Mouse (Mus musculus) limb, embryonic 15.5 days (tissue): ENCODE results near the gene Sh2d1a. TPM values are rescaled to one million over a fixed set of nuclear protein-coding genes. Genes with fewer than 3 reads are reported as not detected.

Source experiments
- ATAC-seq: fragments of 200-750 bp; cut with Nextera tagmentation; 2 replicates; pipeline ENCODE4 v1.8.0; 2017; ENCODE audit warnings: low read depth, moderate TSS enrichment; ENCODE audit not compliant: insufficient number of reproducible peaks, low FRiP score, low TSS enrichment
- H3K27ac ChIP-seq: fragments of 300-500 bp; sonication (generic); 2 replicates; pipeline ENCODE4 v1.5.1; 2015; ENCODE audit warnings: moderate library complexity, mild to moderate bottlenecking, inconsistent platforms
- H3K27me3 ChIP-seq: fragments of 300-500 bp; sonication (generic); 2 replicates; pipeline ENCODE4 v1.6.1; 2015; ENCODE audit warnings: inconsistent platforms
- H3K36me3 ChIP-seq: fragments of 300-500 bp; sonication (generic); 2 replicates; pipeline ENCODE4 v1.6.1; 2015; ENCODE audit warnings: inconsistent platforms
- H3K4me1 ChIP-seq: fragments of 300-500 bp; sonication (generic); 2 replicates; pipeline ENCODE4 v1.6.1; 2015; ENCODE audit warnings: inconsistent platforms
- H3K4me2 ChIP-seq: fragments of 300-500 bp; sonication (generic); 2 replicates; pipeline ENCODE4 v1.6.1; 2015; ENCODE audit warnings: mild to moderate bottlenecking, inconsistent platforms
- H3K4me3 ChIP-seq: fragments of 300-500 bp; sonication (generic); 2 replicates; pipeline ENCODE4 v1.5.1; 2015; ENCODE audit warnings: mild to moderate bottlenecking, inconsistent platforms
- H3K9ac ChIP-seq: fragments of 300-500 bp; sonication (generic); 2 replicates; pipeline ENCODE4 v1.6.1; 2015; ENCODE audit warnings: inconsistent platforms
- H3K9me3 ChIP-seq: fragments of 300-500 bp; sonication (generic); 2 replicates; pipeline ENCODE4 v1.6.1; 2016; ENCODE audit warnings: inconsistent platforms
- WGBS: fragments of 180-500 bp; shearing (Covaris S2); methylation state at CpG from one replicate; pipeline ENCODE4 v1.1.7; 2015; 5-methylcytosine and 5-hydroxymethylcytosine counted together
- polyA plus RNA-seq: library from polyadenylated mRNA; unstranded; fragments of >200 nt; fragmentation: Nextera tagmentation; extraction: Ambion mirVana; gene quantifications from 2 replicates; pipeline ENCODE4 v1.2.1, GENCODE M21; 2015

Sh2d1a gene
- 0.46 and 1.4 TPM in 2 replicates for polyA plus RNA-seq

DNA sequence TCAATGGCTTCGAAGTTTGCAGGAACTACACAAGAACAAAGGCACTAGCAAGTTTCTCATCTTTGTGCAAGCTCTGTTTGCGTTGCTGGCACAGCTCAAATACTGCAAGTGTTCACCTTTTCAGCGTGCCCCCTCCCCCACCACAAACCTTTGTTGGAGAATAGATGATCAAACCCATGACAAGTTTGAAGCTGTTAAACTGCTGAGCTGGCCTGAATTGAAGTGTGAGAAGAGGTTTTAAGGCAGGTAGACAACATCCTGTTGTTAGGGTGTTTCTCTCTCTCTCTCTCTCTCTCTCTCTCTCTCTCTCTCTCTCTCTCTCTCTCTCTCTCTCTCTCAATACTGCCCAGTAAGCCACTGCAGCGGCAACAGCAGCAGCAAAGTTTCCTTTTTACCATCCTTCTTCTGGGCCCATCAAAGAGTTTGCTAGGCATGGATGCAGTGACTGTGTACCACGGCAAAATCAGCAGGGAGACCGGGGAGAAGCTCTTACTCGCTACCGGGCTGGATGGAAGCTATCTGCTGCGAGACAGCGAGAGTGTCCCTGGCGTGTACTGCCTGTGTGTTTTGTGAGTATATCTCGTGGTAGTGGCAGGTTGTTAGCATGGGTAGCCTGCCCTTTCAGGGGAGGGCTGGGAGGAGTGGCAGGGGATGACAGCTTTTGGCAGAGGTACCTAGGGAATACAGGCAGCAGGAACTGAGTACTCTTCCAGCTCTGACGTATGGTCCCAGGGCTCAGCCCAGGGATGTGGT is at the start of gene Sh2d1a:
TSS of gene Sh2d1a (plus strand) at position 163 of the 753 bp plus-strand sequence.
- H3K4me2 ChIP-seq: no peak within 1 kb of the TSS
- no peak within 1 kb of the TSS for H3K4me3 ChIP-seq
- ATAC-seq: no peak
- H3K27me3 ChIP-seq: no peaks in the 10 kb centered on the region
- H3K9me3 ChIP-seq: no peaks in the 10 kb centered on the region
- H3K27ac ChIP-seq: no peak within 1 kb of the TSS
- H3K9ac ChIP-seq: no peak within 1 kb of the TSS
- H3K36me3 ChIP-seq: no peaks in the 10 kb centered on the region
- H3K4me1 ChIP-seq: no peaks in the 10 kb centered on the region
- 79% methylated on average over 13 of the region's 13 CpGs for WGBS

DNA sequence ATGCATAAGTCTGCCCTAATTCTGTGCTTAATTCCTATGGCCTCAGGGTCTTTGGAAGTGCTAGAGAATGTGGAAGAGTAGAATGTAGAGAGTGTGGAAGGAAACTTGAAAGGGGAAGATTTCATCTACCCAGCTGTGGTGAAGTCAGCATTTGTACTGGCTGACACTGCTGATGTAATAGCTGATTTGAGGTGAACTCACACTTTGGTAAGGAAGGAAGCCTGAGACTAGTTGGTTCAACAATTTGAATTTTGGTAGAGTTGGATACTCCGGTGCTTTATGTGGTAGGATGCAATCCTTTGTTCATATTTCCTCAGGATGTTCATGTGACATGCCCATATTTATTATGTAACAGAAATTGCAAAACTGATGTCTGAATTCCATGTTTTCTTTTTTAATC is 49.3 kb upstream of the Sh2d1a start:
- Histone ChIP-seq H3K36me3 (no peaks in the 10 kb centered on the region), H3K4me2 (no peak overlapping the region), H3K4me3 (no peak overlapping the region), H3K27ac (no peak overlapping the region), H3K9ac (no peak overlapping the region), H3K4me1 (no peaks in the 10 kb centered on the region), H3K27me3 (no peaks in the 10 kb centered on the region), H3K9me3 (no peaks in the 10 kb centered on the region)
- no peak for ATAC-seq
- 80% methylated on average over 1 of the region's 1 CpGs for WGBS

- Histone ChIP-seq H3K9me3 (no peaks in the 10 kb centered on the region), H3K9ac (no peak overlapping the region), H3K27ac (no peak overlapping the region), H3K4me2 (no peak overlapping the region), H3K27me3 (no peaks in the 10 kb centered on the region), H3K4me3 (no peak overlapping the region), H3K36me3 (no peaks in the 10 kb centered on the region), H3K4me1 (no peaks in the 10 kb centered on the region)
- 64% methylated on average over 7 of the region's 7 CpGs for WGBS
- ATAC-seq: no peak
These were observed 47.7 kb upstream of the Sh2d1a start for GRCm38 (mm10) chrX:42454533-42454932.

DNA sequence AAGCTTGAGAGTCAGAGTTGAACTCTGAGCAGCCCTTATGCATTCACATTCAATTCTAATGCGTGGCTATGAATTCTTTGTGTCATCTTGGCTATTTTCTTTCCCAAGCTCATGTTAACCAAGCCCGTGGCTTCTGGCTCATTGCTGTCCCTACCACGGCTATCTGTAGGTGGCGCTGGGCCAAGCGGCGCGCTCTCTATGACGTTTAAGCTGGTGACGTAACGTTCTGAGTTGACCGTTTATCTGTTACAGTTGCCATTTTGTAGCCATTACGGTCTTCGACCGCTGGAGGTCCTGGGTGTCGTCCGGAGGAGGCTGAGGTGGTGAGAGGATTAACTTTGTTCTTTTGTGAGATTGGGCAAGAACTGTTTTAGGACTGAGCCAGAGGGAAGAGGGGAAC is 12.8 kb upstream of the Sh2d1a start, which contains the start of gene Tex13c2:
TSS of gene Tex13c2 (plus strand) at position 246 of the 400 bp plus-strand sequence.
- no peak for ATAC-seq
- WGBS: 91% methylated on average over 16 of the region's 16 CpGs
- Histone ChIP-seq H3K27me3 (no peaks in the 10 kb centered on the region), H3K4me1 (no peaks in the 10 kb centered on the region), H3K9ac (no peak within 1 kb of the TSS), H3K9me3 (no peaks in the 10 kb centered on the region), H3K4me3 (no peak within 1 kb of the TSS), H3K27ac (no peak within 1 kb of the TSS), H3K4me2 (no peak within 1 kb of the TSS), H3K36me3 (no peaks in the 10 kb centered on the region)

GRCm38 (mm10) chrX:42490336-42490735 is 11.9 kb upstream of the Sh2d1a start:
- H3K4me3 ChIP-seq: no peak overlapping the region
- H3K27me3 ChIP-seq: no peaks in the 10 kb centered on the region
- H3K36me3 ChIP-seq: no peaks in the 10 kb centered on the region
- no peak overlapping the region for H3K27ac ChIP-seq
- H3K9me3 ChIP-seq: no peaks in the 10 kb centered on the region
- no peak overlapping the region for H3K9ac ChIP-seq
- H3K4me2 ChIP-seq: no peak overlapping the region
- WGBS: 92% methylated on average over 8 of the region's 8 CpGs
- H3K4me1 ChIP-seq: no peaks in the 10 kb centered on the region
- no peak for ATAC-seq

DNA sequence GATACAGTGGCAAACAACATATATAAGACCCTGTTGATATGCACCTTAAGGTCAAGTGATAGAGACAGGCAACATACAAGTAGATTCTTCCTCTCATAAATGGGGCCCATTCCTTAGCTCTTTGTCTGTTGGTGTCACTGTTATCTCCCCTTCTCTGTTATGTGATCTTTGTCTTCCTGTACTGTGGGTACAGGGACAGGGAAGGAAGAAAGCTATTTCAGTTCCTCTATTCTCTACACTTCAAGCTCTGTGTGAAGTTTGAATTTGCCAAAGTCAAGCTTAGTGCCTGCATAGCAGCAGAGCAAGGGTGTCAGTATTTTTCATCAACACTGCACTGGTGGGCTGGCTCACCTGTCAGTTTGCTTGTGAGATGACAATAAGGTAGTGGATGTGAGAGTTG is 1.7 kb upstream of the Sh2d1a start:
- no peak overlapping the region for H3K4me3 ChIP-seq
- H3K4me1 ChIP-seq: no peaks in the 10 kb centered on the region
- no peaks in the 10 kb centered on the region for H3K9me3 ChIP-seq
- H3K9ac ChIP-seq: no peak overlapping the region
- H3K36me3 ChIP-seq: no peaks in the 10 kb centered on the region
- H3K4me2 ChIP-seq: no peak overlapping the region
- ATAC-seq: no peak
- no peaks in the 10 kb centered on the region for H3K27me3 ChIP-seq
- no peak overlapping the region for H3K27ac ChIP-seq

DNA sequence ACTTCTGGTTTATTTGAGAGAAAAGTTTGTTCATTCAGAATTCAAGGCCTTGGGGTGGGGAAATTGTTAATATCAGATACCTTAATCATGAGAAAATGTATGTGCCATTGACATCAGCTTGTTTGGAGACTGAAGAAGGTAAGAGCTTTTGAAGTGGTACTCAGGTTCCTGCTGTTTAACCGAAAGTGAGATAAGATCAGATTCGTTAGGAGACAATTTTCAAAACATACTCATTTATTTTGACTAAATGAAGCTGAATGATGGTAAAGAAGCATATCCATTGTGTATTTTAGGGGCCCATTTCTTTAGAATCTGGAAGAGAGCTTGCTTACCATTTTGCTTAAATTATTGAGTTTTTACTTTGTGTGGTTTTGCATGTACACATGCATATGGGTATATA is 8.9 kb downstream of the Sh2d1a start:
- Histone ChIP-seq H3K4me2 (no peak overlapping the region), H3K9me3 (no peaks in the 10 kb centered on the region), H3K27ac (no peak overlapping the region), H3K4me3 (no peak overlapping the region), H3K27me3 (no peaks in the 10 kb centered on the region), H3K4me1 (no peaks in the 10 kb centered on the region), H3K36me3 (no peaks in the 10 kb centered on the region), H3K9ac (no peak overlapping the region)
- ATAC-seq: no peak
- 81% methylated on average over 2 of the region's 2 CpGs for WGBS

DNA sequence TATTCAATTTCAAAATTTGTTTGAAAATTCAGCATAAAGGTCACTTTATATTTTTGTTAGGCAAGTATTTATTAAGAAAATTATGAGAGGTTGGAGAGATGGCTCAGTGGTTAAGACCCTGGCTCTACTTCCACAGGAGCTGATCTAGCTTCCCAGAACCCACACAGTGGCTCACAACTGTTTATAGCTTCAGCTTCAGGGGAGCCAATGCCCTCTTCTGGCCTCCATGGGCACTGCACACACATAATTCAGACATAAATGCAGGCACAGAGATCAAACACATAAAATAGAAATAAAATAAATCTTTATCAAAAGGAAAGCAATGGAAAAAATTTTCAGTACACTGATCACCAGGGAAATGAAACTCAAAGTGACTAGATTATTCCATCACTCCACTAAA is 10.3 kb downstream of the Sh2d1a start:
- Histone ChIP-seq H3K4me2 (no peak overlapping the region), H3K27me3 (no peaks in the 10 kb centered on the region), H3K9ac (no peak overlapping the region), H3K9me3 (no peaks in the 10 kb centered on the region), H3K36me3 (no peaks in the 10 kb centered on the region), H3K4me1 (no peaks in the 10 kb centered on the region), H3K4me3 (no peak overlapping the region), H3K27ac (no peak overlapping the region)
- no peak for ATAC-seq

DNA sequence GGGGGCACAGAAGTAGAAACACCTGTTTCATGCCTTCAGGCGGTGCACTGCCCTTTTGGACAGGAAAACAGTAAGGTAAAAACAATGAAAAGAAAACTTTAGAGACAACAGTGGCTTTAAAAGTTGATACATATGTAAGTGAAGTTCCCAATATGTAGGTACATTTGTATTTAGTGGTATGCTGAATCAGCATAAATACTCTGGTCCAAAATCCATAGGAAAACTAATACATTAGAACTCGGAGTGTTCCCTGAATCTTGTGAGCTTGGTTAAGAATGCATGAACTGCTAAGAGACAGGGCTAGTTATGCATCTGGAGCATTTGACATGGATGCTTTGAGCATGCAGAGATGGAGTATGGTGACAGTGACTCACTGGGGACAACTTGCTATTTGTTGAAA is 20.6 kb downstream of the Sh2d1a start:
- Histone ChIP-seq H3K4me2 (no peak overlapping the region), H3K9ac (no peak overlapping the region), H3K9me3 (no peaks in the 10 kb centered on the region), H3K36me3 (no peaks in the 10 kb centered on the region), H3K27ac (no peak overlapping the region), H3K4me1 (no peaks in the 10 kb centered on the region), H3K4me3 (no peak overlapping the region), H3K27me3 (no peaks in the 10 kb centered on the region)
- no peak for ATAC-seq
- WGBS: 64% methylated on average over 2 of the region's 2 CpGs

DNA sequence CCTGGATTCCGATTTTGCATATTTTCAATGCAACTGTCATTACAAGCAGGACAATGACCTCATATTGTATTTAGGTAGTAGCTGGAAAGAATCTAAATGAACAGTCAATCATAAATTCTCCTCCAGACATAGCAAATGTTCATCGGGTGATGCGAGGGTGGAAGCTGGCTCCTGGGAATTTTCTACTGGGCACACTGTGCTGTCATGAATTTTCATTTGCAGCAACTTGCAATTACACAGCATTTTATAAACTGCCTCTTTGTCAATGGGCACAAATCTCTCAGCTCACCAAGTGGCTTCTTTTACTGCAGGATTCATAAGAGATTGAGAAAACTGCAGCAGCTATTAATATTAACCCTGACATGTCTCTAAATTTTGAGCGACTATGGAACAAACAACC is 28.4 kb downstream of the Sh2d1a start:
- Histone ChIP-seq H3K9ac (no peak overlapping the region), H3K9me3 (no peaks in the 10 kb centered on the region), H3K4me2 (no peak overlapping the region), H3K4me1 (no peaks in the 10 kb centered on the region), H3K27ac (no peak overlapping the region), H3K4me3 (no peak overlapping the region), H3K36me3 (no peaks in the 10 kb centered on the region), H3K27me3 (no peaks in the 10 kb centered on the region)
- WGBS: 81% methylated on average over 4 of the region's 4 CpGs
- no peak for ATAC-seq

- no peaks in the 10 kb centered on the region for H3K36me3 ChIP-seq
- no peak overlapping the region for H3K27ac ChIP-seq
- 0 out of 2 replicates have a peak overlapping the region, but pooled peaks have one; percentile 22 for H3K4me2 ChIP-seq
- no peaks in the 10 kb centered on the region for H3K27me3 ChIP-seq
- no peak overlapping the region for H3K9ac ChIP-seq
- no peaks in the 10 kb centered on the region for H3K9me3 ChIP-seq
- 35% methylated on average over 3 of the region's 3 CpGs for WGBS
- H3K4me1 ChIP-seq: no peaks in the 10 kb centered on the region
- ATAC-seq: no peak
- H3K4me3 ChIP-seq: peak overlapping the region; percentile 18; the same call in 1 of the 2 replicates
These were observed 37.9 kb downstream of the Sh2d1a start for GRCm38 (mm10) chrX:42540030-42540755.

DNA sequence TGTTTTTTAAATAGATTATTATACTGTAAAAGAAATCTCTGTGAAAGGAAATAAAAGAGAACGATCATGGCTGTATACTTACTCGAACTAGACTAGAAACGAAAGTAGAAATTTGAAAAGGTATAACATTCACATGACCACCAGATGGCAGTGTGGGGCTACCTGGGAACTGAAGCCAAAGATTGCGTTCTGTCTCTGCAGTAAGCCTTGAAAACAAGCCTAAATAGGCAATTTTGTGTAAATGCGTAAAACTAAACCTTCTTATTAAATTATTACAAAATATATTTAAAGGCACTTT is 38.5 kb downstream of the Sh2d1a start:
- Histone ChIP-seq H3K36me3 (no peaks in the 10 kb centered on the region), H3K9me3 (no peaks in the 10 kb centered on the region), H3K27me3 (no peaks in the 10 kb centered on the region), H3K4me3 (peak overlapping the region; percentile 18; the same call in 1 of the 2 replicates), H3K4me2 (0 out of 2 replicates have a peak overlapping the region, but pooled peaks have one; percentile 22), H3K9ac (no peak overlapping the region), H3K4me1 (no peaks in the 10 kb centered on the region), H3K27ac (no peak overlapping the region)
- 29% methylated on average over 5 of the region's 5 CpGs for WGBS
- no peak for ATAC-seq
